Mouse (Mus musculus) layer of hippocampus, adult 2 months (tissue): Measurements from ENCODE around the gene Ccsap. TPM values are rescaled to one million over a fixed set of nuclear protein-coding genes. Genes with fewer than 3 reads are reported as not detected.
A peak's percentile ranks its signal among the peaks of the same experiment; 100 is the strongest.

Experiments
- DNase-seq, 2 experiments: peaks; one replicate each; pipeline ENCODE4 v3.0.0; 2022; ENCODE audit warnings: low spot score in 2 of 2
- H3K27ac ChIP-seq: fragments of 200-600 bp; 2 replicates; pipeline ENCODE4 v1.8.1; 2022
- H3K4me3 ChIP-seq: fragments of 200-600 bp; 2 replicates; pipeline ENCODE4 v1.8.1; 2022; ENCODE audit warnings: mild to moderate bottlenecking
- CTCF ChIP-seq: fragments of 200-600 bp; conservative IDR thresholded peaks from 2 replicates; pipeline ENCODE4 v1.8.1; 2022; ENCODE audit warnings: antibody characterized with exemption, mild to moderate bottlenecking, moderate library complexity
- total RNA-seq, 2 experiments: library from RNA; stranded (reverse); gene quantifications; 2 replicates each; pipeline ENCODE4 v1.2.3; 2021

The Ccsap gene
- total RNA-seq, 2 experiments from 2014 or later, result 62.3 to 62.7 TPM

DNA sequence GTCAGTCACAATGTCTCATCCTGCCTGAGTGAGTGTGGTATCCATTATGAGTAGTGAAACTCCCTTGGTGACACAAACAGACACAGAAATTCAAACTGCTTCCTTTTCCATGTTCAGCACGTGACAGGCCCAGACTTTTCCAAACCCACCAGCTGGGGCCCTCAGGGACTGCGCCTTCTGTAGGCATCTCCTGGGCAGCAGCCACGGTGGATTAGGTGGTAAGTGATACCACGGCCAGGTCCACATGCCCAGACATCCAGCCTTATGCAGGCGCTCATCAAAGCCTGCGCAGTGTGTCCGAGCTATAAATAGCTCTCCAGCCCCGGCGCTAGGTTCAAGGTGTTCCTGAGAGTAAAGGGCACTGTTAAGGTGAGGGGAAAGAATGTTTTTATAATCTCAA lies 12.0 kb upstream of the Ccsap start:
- no peak for TF ChIP-seq CTCF
- no peak for DNase-seq
- H3K27ac ChIP-seq, result peak overlapping the region; percentile 64; the same call in 1 of the 2 replicates
- no peak overlapping the region for H3K4me3 ChIP-seq

DNA sequence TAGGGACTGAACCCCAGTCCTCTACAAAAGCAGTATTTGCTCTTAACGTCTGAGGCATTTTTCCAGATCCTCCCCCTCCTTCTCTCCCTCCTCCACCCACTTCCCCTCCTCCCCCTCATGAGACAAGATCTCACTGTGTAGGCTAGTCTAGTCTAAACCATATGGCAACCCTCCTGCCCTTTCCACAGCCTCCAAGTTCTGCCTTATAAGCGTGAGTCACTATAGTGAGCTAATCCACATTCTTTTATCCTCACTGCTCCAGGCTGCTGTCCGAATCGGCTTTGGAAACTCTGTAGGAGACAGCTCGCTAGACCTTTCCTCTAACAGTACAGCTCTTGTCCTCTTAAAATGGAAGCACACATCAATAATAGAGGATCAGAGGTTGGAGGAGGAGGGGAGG lies 7.0 kb upstream of the Ccsap start:
- DNase-seq, result no peak
- TF ChIP-seq CTCF, result no peak
- Histone ChIP-seq H3K4me3 (no peak overlapping the region), H3K27ac (peak overlapping the region; percentile 61)

DNA sequence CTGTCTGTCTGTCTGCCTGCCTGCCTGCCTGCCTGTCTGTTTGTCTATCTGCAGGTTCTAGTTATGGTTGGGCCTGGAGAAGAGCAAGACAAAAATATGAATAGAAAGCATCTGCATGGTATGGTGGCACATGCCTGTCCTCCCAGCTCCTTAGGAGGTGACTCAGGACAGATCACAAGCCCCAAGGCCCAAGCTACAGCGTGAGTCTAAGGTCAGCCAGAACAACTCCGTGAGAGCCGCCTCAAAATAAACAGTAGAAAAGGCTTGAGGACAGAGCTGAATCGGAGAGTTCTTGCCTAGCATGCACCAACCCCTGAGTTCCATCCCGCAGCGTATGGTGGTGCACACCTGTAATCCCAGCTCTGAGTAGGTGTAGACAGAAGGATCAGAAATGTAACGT lies 5.8 kb upstream of the Ccsap start:
- TF ChIP-seq CTCF, result no peak
- no peak overlapping the region for H3K27ac ChIP-seq
- H3K4me3 ChIP-seq, result no peak overlapping the region
- DNase-seq, result no peak

DNA sequence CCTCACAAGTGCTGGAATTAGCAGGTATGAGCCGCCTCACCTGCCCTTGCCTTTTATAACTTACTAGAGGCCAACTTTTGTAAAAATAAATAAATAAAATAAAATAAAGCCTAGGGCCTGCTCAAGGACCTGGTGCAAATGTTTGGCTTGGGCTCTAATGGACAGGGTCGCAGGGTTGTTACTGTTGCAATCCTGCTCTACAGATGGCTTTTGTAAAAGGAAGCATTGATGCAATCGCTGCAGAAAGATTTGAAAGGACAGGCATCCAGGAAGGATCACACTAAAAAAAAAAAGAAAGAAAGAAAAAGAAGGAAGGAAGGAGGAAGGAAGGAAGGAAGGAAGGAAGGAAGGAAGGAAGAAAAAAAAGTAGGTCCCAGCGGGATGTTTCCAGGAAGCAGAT lies 377 bp upstream of the Ccsap start:
- DNase-seq, result no peak
- peak overlapping the region; percentile 99 for H3K27ac ChIP-seq
- no peak for TF ChIP-seq CTCF
- peak overlapping the region; percentile 97 for H3K4me3 ChIP-seq

DNA sequence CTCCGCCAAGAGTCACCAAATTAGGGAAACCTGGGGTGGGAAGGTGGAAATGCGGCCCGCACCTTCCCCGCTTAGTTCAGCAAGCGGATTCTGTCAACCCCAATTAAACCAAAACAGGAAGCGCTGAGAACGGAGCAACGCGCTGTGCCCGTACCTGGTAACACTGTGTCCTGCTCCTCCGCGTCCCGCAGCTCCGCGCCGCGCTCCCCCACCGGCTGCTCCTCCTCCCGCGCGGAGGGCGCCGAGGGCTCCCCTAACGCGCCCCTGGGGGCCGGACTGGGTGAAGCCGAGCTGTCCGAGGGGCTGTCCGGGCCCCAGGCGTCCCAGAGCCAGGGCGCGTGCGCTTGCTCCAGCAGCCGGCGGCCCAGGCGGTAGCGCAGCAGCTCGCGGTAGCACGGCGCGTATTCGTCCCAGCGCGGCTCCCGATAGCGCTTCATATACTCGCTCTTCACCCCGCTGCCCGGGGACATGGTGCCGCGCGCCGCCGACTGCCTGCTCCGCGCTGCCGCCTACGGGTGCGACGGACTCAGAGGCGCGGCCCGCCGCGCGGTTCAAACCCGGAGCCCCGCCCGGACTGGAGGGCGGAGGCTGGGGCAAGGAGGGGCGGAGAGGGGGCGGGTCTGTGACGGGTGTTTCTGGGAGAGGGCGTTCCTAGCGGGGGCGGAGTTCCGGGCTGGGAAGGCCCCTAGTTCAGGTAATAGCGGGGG lies 915 bp downstream of the Ccsap start:
- H3K27ac ChIP-seq, result peak overlapping the region; percentile 99
- TF ChIP-seq CTCF, result peak; percentile 55
- H3K4me3 ChIP-seq, result peak overlapping the region; percentile 97
- peak; percentile 90 to 94 for DNase-seq

DNA sequence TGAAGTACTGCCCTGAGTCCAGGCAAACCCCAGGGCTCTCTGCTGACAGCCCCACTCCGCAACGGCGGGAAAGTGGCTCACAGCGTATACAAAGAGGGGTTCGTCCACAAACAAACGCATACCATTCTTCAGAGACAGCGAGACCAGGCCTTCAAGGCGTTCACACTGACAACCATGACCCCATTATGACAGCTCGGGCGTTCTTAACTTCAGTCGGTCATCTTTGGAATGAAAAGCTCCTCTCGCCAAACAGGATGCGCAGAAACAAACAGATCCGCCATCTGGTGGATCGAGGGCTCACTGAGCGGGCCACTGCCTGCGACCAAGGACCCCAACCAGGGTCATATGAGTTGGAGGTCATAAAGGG lies 1.5 kb downstream of the Ccsap start:
- peak overlapping the region; percentile 97 for H3K4me3 ChIP-seq
- H3K27ac ChIP-seq, result peak overlapping the region; percentile 99
- TF ChIP-seq CTCF, result no peak
- DNase-seq, result no peak

DNA sequence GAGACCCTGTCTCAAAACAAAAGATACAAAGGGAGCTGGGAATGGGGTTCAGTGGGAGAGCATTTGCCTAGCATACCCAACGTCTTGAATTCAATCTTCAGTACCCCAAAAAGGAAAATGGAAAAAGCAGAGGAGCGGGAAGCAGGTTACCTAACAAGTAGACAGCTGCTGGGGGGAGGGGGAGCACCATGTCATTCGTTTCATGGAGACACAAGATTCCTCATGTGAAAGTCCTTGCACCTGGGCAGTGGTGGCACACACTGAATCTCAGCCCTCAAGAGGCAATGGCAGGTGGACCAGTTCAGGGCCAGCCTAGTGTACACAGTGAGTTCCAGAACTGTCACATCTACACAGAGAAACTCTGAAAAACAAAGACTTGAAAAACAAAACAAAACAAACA lies 2.6 kb downstream of the Ccsap start:
- peak overlapping the region; percentile 99 for H3K27ac ChIP-seq
- no peak for TF ChIP-seq CTCF
- no peak for DNase-seq
- H3K4me3 ChIP-seq, result peak overlapping the region; percentile 97

DNA sequence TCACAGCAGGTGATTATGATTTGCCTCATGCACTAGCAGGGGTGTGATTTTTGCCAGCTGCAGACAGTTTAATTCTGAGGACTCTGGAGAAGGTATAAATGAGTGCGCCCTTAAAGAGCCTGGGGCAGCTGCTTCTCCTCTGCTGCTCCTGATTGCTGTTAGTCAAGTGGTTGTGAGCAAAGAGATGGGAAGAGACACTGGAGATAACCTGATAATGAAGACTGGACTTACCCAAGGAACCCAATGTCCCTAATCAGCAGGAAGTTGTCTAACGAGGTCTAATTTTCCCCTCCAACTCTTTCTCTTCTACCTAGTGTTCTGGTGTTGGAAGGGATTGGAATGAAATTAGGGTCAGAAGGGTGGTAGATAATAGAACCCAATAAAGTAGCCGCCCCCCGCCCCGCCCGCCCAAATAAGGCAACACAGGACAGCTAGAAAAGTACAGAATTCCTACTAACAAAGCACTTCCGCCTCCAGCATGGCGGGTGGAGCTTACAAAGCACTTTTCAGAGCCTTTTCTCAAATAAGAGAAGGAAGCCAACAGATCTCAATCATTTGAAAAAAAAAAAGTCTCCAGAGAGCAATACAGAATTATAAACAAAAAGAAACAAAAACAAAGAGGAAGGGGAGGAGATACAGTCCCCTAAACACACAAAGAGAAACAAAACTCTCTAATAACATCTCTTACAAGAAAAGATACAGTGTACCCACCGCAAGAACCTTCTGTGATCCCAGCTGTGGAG lies 5.1 kb downstream of the Ccsap start:
- no peak for TF ChIP-seq CTCF
- Histone ChIP-seq H3K27ac (no peak overlapping the region), H3K4me3 (no peak overlapping the region)
- DNase-seq, result no peak

DNA sequence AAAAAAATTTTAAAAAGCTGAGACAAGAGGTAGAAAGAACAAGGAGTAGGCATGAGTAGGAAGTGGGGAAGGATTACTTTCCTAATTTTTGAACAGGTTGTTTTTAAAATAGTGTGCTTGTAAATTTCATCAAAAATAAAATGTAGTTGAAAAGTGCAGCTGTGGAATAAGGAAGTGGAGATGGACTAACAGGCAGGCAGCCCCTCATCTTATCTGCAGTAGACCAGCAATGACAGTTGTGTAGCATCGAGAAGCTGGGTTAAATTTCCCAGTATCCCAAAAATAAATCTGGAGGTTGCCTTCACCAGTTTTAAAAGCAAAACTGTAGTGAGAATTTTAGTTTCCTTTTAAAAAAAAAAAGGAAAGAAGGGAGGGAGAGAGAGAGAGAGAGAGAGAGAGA lies 5.8 kb downstream of the Ccsap start:
- Histone ChIP-seq H3K27ac (no peak overlapping the region), H3K4me3 (no peak overlapping the region)
- no peak for TF ChIP-seq CTCF
- DNase-seq, result no peak

DNA sequence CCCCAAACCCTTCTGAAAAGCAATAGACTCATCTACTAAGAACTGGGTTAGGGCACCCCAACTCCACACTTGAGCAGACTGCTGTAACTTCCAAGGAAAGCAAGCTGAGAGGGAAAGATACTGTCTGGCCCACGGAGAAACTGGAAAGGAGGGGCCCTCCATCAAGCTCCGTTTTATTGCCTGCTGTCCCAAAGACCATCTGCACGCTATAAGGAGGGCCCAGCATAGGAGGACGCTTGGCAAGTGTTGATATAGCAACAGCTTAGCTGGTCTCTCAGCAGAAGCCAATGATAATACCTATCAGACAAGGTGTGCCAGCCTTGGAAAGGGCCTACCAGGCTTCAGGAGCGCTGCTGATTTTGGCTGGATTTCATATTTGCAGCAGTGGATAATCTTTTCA lies 8.4 kb downstream of the Ccsap start:
- TF ChIP-seq CTCF, result no peak
- Histone ChIP-seq H3K27ac (no peak overlapping the region), H3K4me3 (no peak overlapping the region)
- no peak for DNase-seq

DNA sequence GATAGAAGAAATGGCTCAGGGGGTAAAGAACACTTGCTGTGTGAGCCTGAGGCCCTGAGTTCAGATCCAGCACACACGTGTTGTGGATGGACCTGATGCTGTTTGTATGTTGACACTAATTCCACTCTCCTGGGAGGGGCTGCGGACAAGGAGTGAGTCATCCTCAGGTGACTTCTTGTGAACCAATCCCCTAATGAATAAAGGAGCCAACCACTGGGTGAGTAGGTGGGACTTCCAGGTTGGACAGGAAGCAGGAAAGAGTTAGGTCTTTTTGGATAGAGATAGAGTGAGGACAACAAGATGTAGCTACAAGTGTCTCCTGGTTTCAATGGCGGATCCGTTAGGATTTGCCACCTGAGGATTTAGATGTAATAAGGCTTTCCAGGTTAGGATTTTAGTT lies 10.7 kb downstream of the Ccsap start:
- Histone ChIP-seq H3K27ac (no peak overlapping the region), H3K4me3 (no peak overlapping the region)
- no peak for DNase-seq
- no peak for TF ChIP-seq CTCF

DNA sequence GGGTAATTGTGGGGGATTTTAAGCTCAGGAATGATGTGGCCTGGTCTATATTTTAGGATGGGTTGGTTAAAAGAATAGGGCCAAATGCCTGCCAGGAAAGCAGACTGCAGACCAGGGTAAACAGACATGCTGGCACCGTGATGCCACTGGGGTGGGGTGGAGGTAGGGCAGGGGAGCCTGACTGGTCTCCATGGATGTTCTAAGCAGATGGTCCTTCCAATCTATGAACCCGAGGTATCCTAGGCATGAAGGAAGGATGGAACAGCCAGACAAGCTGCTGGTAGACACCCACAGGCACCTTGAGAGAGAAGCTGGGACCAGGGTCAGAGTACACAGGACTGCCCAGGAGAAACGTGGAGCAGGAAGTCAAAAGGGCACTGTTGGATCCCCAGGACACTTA lies 12.5 kb downstream of the Ccsap start:
- Histone ChIP-seq H3K27ac (peak overlapping the region; percentile 84), H3K4me3 (no peak overlapping the region)
- no peak for DNase-seq
- TF ChIP-seq CTCF, result no peak

DNA sequence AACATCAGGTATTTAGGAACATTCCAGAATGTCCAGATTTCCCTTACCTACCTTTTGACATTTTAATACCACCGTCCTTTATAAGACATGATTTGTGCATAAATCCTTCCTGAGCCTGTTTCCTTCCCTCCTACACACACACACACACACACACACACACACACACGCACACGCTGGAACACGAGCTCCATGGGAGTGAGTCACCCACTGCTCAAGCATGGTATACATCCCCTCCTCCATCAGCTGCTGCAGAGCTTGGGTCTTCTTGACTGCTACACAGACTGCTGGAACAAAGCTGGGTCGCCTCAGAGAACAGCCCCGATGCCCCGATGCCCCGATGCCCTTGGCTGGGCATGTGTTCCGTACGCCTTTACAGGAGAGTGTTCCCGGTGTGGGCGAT lies 13.5 kb downstream of the Ccsap start:
- H3K4me3 ChIP-seq, result peak overlapping the region; percentile 0; the same call in 1 of the 2 replicates
- peak overlapping the region; percentile 84 for H3K27ac ChIP-seq
- no peak for TF ChIP-seq CTCF
- DNase-seq, result peak in 1 of 2 experiments; percentile 57

DNA sequence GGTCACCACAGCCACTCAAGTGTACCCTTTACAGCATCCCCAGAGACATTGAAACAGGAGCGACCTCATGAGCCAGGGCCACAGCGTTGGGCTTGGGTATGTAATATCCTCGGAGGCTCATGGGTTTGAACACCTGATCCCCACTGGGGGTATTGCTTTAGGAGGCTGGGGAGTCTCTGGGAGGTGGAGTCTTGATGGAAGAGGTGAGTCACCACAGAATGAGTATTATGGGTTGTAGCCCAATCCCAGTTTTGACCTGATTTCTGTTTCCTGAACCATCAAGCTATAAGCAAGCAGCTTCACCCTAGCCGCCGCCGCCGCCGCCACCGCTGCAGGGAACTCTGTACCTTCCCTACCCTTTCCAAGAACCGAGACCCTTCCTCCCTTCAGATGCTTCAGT lies 14.0 kb downstream of the Ccsap start:
- TF ChIP-seq CTCF, result no peak
- Histone ChIP-seq H3K4me3 (no peak overlapping the region), H3K27ac (peak overlapping the region; percentile 78)
- DNase-seq, result no peak
